Mouse (Mus musculus) heart, postnatal 10 days (tissue): Measurements from ENCODE around the gene Gm21721. TPM values are rescaled to one million over a fixed set of nuclear protein-coding genes. Genes with fewer than 3 reads are reported as not detected.
"Not testable (repeated sequence)": the region's sequence is repeated elsewhere in the genome, so short reads cannot be mapped to it uniquely, and the experiment has no call there.

Experiments
- DNase-seq, 2 experiments: peaks; one replicate each; pipeline ENCODE4 v3.0.0; 2021
- intact Hi-C: fragments of 180-260 bp; cut with DNase I; formaldehyde crosslinking; loops from one replicate; pipeline ENCODE4 v1.15.1; 2025
- total RNA-seq, 2 experiments: library from RNA; stranded (reverse); gene quantifications; 2 replicates each; pipeline ENCODE4 v1.2.3; 2021

Gm21721 gene
- total RNA-seq: not detected

GRCm38 (mm10) chrY:9202090-9202489 is at the start of gene Gm21721:
TSS of gene Gm21721 (minus strand) at chrY:9202190.
- DNase-seq, intact Hi-C loops: not testable (repeated sequence)

Other genes with a start within 250 kb of the Gm21721 start
- not detected for gene Gm21292, start 68.3 kb downstream of the Gm21721 start, total RNA-seq
- gene Gm21812, start 145.0 kb upstream of the Gm21721 start, total RNA-seq: not detected
- not detected for gene Gm21874, start 214.0 kb upstream of the Gm21721 start, total RNA-seq